14 mouse cellular contexts compared by ENCODE assay signal in the genomic region with DNA sequence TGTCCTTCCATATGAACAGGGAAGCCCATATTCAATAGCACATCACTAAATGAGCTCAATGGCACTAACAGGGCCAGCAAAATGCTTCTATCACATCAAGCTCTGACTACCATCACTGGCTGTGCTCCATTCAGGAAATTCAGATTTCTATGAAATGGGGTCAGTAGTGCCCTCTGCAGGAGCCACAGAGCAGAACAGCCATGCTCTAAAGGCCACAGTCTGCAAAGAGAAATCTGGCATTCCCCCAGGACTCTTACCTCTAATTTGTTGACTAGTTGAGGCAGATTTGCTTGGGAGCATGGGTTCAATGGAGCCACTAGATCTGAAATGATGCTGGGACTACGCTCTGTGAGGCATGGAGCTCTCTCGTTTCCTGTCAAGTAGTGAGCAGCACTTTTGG.
DNase-seq lines count a peak whose midpoint lies in the region; ATAC-seq and TF ChIP-seq lines count a peak whose summit lies in the region.
"Had no signal": no experiment of that assay in that cellular context is flagged by ENCODE, and none has a peak within 500 bp of the region (broad histone marks: within the 10 kb centered on the region; RNA-seq: fewer than 3 reads in every experiment).

No protein-coding gene starts in this region.

- no peak for ATAC-seq in kidney, postnatal 0 days (replicated peaks; ENCODE audit: low FRiP score, low read depth)
- ATAC-seq in midbrain, embryonic 16.5 days = no peak

- no peaks in the 10 kb centered on the region for H3K4me1 ChIP-seq in kidney, postnatal 0 days (replicated peaks; ENCODE audit: insufficient read depth, low read length)
- H3K4me1 ChIP-seq in midbrain, embryonic 16.5 days (ENCODE audit: control insufficient read depth, insufficient read depth, low read length) = no peaks in the 10 kb centered on the region
- H3K4me1 ChIP-seq: hindbrain, embryonic 12.5 days; limb, embryonic 13.5 days had no signal

- H3K9ac ChIP-seq in kidney, postnatal 0 days (ENCODE audit: low read depth, low read length) = no peak overlapping the region
- no peak overlapping the region for H3K9ac ChIP-seq in midbrain, embryonic 16.5 days (ENCODE audit: low read depth, low read length)
- H3K9ac ChIP-seq: hindbrain, embryonic 12.5 days; limb, embryonic 13.5 days had no signal

- peak; percentile 50 for TF ChIP-seq CTCF in kidney, postnatal 0 days (IDR thresholded peaks at IDR 0.05; ENCODE audit: low read depth)

- H3K9me3 ChIP-seq in kidney, postnatal 0 days (replicated peaks; ENCODE audit: low read length) = no peaks in the 10 kb centered on the region
- no peaks in the 10 kb centered on the region for H3K9me3 ChIP-seq in midbrain, embryonic 16.5 days (replicated peaks; ENCODE audit: control insufficient read depth, low read length, poor library complexity, severe bottlenecking)
- H3K9me3 ChIP-seq: heart, embryonic 10.5 days; hindbrain, embryonic 12.5 days; limb, embryonic 13.5 days had no signal

- no peaks in the 10 kb centered on the region for H3K36me3 ChIP-seq in kidney, postnatal 0 days (ENCODE audit: insufficient read depth, low read length)
- H3K36me3 ChIP-seq in midbrain, embryonic 16.5 days (ENCODE audit: control insufficient read depth, insufficient read depth, low read length) = no peaks in the 10 kb centered on the region
- H3K36me3 ChIP-seq: heart, embryonic 10.5 days; hindbrain, embryonic 12.5 days; limb, embryonic 13.5 days had no signal

- H3K4me2 ChIP-seq in kidney, postnatal 0 days (ENCODE audit: low read length) = no peak overlapping the region
- H3K4me2 ChIP-seq in midbrain, embryonic 16.5 days (ENCODE audit: low read length) = no peak overlapping the region
- H3K4me2 ChIP-seq: hindbrain, embryonic 12.5 days; limb, embryonic 13.5 days had no signal

- 78% methylated on average over 2 of the region's 2 CpGs for WGBS in kidney, postnatal 0 days
- WGBS in midbrain, embryonic 16.5 days = 97% methylated on average over 2 of the region's 2 CpGs

- H3K27me3 ChIP-seq in kidney, postnatal 0 days (ENCODE audit: insufficient read depth, low read length) = no peaks in the 10 kb centered on the region
- no peaks in the 10 kb centered on the region for H3K27me3 ChIP-seq in midbrain, embryonic 16.5 days (ENCODE audit: control insufficient read depth, insufficient read depth, low read depth, low read length)
- H3K27me3 ChIP-seq: hindbrain, embryonic 12.5 days; limb, embryonic 13.5 days had no signal

- no peak overlapping the region for H3K27ac ChIP-seq in kidney, postnatal 0 days
- no peak overlapping the region for H3K27ac ChIP-seq in midbrain, embryonic 16.5 days (ENCODE audit: low read length)
- H3K27ac ChIP-seq: heart, embryonic 10.5 days; hindbrain, embryonic 12.5 days; limb, embryonic 13.5 days had no signal

- H3K4me3 ChIP-seq in kidney, postnatal 0 days (replicated peaks; ENCODE audit: low read depth, low read length) = no peak overlapping the region
- no peak overlapping the region for H3K4me3 ChIP-seq in midbrain, embryonic 16.5 days (ENCODE audit: low read depth, low read length)
- H3K4me3 ChIP-seq: heart, embryonic 10.5 days; hindbrain, embryonic 12.5 days; limb, embryonic 13.5 days; myocyte had no signal

- DNase-seq in embryo, embryonic 10.5 days (ENCODE audit: low spot score) = peak; percentile 4
- no peak for DNase-seq in embryo, embryonic 10 days (ENCODE audit: low spot score)
- DNase-seq in kidney, postnatal 0 days (ENCODE audit: low spot score) = no peak
- DNase-seq in kidney, postnatal 14 days = no peak
- DNase-seq in 3T3-L1 (ENCODE audit: low read depth, low spot score) (peak; percentile 33), NIH3T3 (ENCODE audit: low read depth) (peak; percentile 18)
- DNase-seq in Muller cell, postnatal 12 days (ENCODE audit: inconsistent ontology term) = no peak
- DNase-seq: cerebellum, adult 8-10 months; spleen, adult 18-20 months had no signal

Comparison
In these comparisons a context has a peak if more than half of its experiments do, and no peak if none do; other contexts are left out.
1. DNase-seq: peak in embryo, embryonic 10.5 days (single experiment), 3T3-L1 (single experiment) and NIH3T3 (single experiment); none in embryo, embryonic 10 days (single experiment), kidney, postnatal 0 days (single experiment), kidney, postnatal 14 days (single experiment) and Muller cell, postnatal 12 days (single experiment).